Mouse (Mus musculus) layer of hippocampus, adult 11-12 months (tissue): ENCODE measurements around the gene Rin3.

ENCODE experiments used
- DNase-seq: peaks from one replicate; pipeline ENCODE4 v3.0.0; 2022; ENCODE audit warnings: low spot score

Rin3 gene

GRCm38 (mm10) chr12:102280867-102281503 lies 1.9 kb upstream of the Rin3 start:
- no peak for DNase-seq

- no peak for DNase-seq
These were observed 722 bp upstream of the Rin3 start for GRCm38 (mm10) chr12:102282126-102282525.

GRCm38 (mm10) chr12:102283483-102284266 lies 827 bp downstream of the Rin3 start:
- DNase-seq = no peak

GRCm38 (mm10) chr12:102284267-102284610 lies 1.4 kb downstream of the Rin3 start:
- DNase-seq = no peak

- DNase-seq = no peak
These were observed 1.8 kb downstream of the Rin3 start for GRCm38 (mm10) chr12:102284618-102285159.

- DNase-seq = no peak
These were observed 2.5 kb downstream of the Rin3 start for GRCm38 (mm10) chr12:102285318-102285717.

GRCm38 (mm10) chr12:102285779-102286178 lies 2.9 kb downstream of the Rin3 start:
- DNase-seq = no peak

GRCm38 (mm10) chr12:102286681-102287414 lies 4.0 kb downstream of the Rin3 start:
- DNase-seq = no peak

- no peak for DNase-seq
These were observed 5.2 kb downstream of the Rin3 start for GRCm38 (mm10) chr12:102287904-102288602.

GRCm38 (mm10) chr12:102288846-102289245 lies 6.0 kb downstream of the Rin3 start:
- DNase-seq = no peak

GRCm38 (mm10) chr12:102289568-102289967 lies 6.7 kb downstream of the Rin3 start:
- DNase-seq = no peak

- DNase-seq = no peak
These were observed 7.8 kb downstream of the Rin3 start for GRCm38 (mm10) chr12:102290662-102291061.

GRCm38 (mm10) chr12:102291686-102292085 lies 8.8 kb downstream of the Rin3 start:
- DNase-seq = no peak

GRCm38 (mm10) chr12:102292501-102293215 lies 9.8 kb downstream of the Rin3 start:
- no peak for DNase-seq

- DNase-seq = no peak
These were observed 11.8 kb downstream of the Rin3 start for GRCm38 (mm10) chr12:102294634-102295033.

GRCm38 (mm10) chr12:102295230-102295629 lies 12.4 kb downstream of the Rin3 start:
- DNase-seq = no peak

- DNase-seq = no peak
These were observed 12.8 kb downstream of the Rin3 start for GRCm38 (mm10) chr12:102295662-102296061.

GRCm38 (mm10) chr12:102296361-102296760 lies 13.5 kb downstream of the Rin3 start:
- DNase-seq = no peak

GRCm38 (mm10) chr12:102296967-102297366 lies 14.1 kb downstream of the Rin3 start:
- DNase-seq = no peak

- DNase-seq = no peak
These were observed 16.4 kb downstream of the Rin3 start for GRCm38 (mm10) chr12:102299209-102299608.

- no peak for DNase-seq
These were observed 18.7 kb downstream of the Rin3 start for GRCm38 (mm10) chr12:102301585-102301984.
